Mouse (Mus musculus) left cerebral cortex, adult 8-10 months (tissue): ENCODE measurements around the gene Spice1. TPM values are rescaled to one million over a fixed set of nuclear protein-coding genes. Genes with fewer than 3 reads are reported as not detected.

Source experiments
- DNase-seq, 2 experiments: peaks; one replicate each; pipeline ENCODE4 v3.0.0; 2022; ENCODE audit warnings: low spot score in 2 of 2
- total RNA-seq, 4 experiments: library from RNA; stranded (reverse); gene quantifications; 2 replicates each; pipeline ENCODE4 v1.2.4; 2022

The Spice1 gene
- 10 to 100 TPM; 16.4 to 20.2 (median 18.3) TPM for total RNA-seq

GRCm38 (mm10) chr16:44347071-44347901 lies at the start of gene Spice1:
Gene Spice1, plus strand, starts transcription at chr16:44347121.
- peak; percentile 88 to 90 for DNase-seq

- DNase-seq: no peak
Measured at GRCm38 (mm10) chr16:44299438-44300093, 47.4 kb upstream of the Spice1 start.

- no peak for DNase-seq
Measured at GRCm38 (mm10) chr16:44302126-44302892, 44.6 kb upstream of the Spice1 start.

GRCm38 (mm10) chr16:44303822-44304221 lies 43.1 kb upstream of the Spice1 start:
- DNase-seq: no peak

- no peak for DNase-seq
Measured at GRCm38 (mm10) chr16:44305606-44306005, 41.3 kb upstream of the Spice1 start.

GRCm38 (mm10) chr16:44313422-44313821 lies 33.5 kb upstream of the Spice1 start:
- DNase-seq: no peak

GRCm38 (mm10) chr16:44316350-44316749 lies 30.6 kb upstream of the Spice1 start:
- DNase-seq: no peak

GRCm38 (mm10) chr16:44320232-44320631 lies 26.7 kb upstream of the Spice1 start:
- no peak for DNase-seq

GRCm38 (mm10) chr16:44328644-44329043 lies 18.3 kb upstream of the Spice1 start:
- no peak for DNase-seq

GRCm38 (mm10) chr16:44330657-44331056 lies 16.3 kb upstream of the Spice1 start:
- no peak for DNase-seq

GRCm38 (mm10) chr16:44331154-44331553 lies 15.8 kb upstream of the Spice1 start:
- no peak for DNase-seq

- DNase-seq: no peak
Measured at GRCm38 (mm10) chr16:44331671-44331994, 15.3 kb upstream of the Spice1 start.

- DNase-seq: peak; percentile 19 to 29
Measured at GRCm38 (mm10) chr16:44331995-44332860, 14.7 kb upstream of the Spice1 start.

GRCm38 (mm10) chr16:44332861-44333284 lies 14.0 kb upstream of the Spice1 start, which contains the start of gene Sidt1:
Gene Sidt1, minus strand, starts transcription at chr16:44333196.
- DNase-seq: peak; percentile 28 to 44

GRCm38 (mm10) chr16:44337541-44337940 lies 9.4 kb upstream of the Spice1 start:
- DNase-seq: no peak

- DNase-seq: no peak
Measured at GRCm38 (mm10) chr16:44349801-44350397, 3.0 kb downstream of the Spice1 start.

- DNase-seq: no peak
Measured at GRCm38 (mm10) chr16:44356291-44356690, 9.4 kb downstream of the Spice1 start.

GRCm38 (mm10) chr16:44357571-44358268 lies 10.8 kb downstream of the Spice1 start:
- DNase-seq: no peak

- DNase-seq: no peak
Measured at GRCm38 (mm10) chr16:44361921-44362890, 15.3 kb downstream of the Spice1 start.
